Mouse (Mus musculus) heart, postnatal 36 days (tissue): ENCODE data around the gene Hoxd4. TPM values are rescaled to one million over a fixed set of nuclear protein-coding genes. Genes with fewer than 3 reads are reported as not detected.

Experiments
- DNase-seq, 2 experiments: peaks; one replicate each; pipeline ENCODE4 v3.0.0; 2021 to 2022
- intact Hi-C: fragments of 180-260 bp; cut with DNase I; formaldehyde crosslinking; loops from one replicate; pipeline ENCODE4 v1.15.1; 2025
- total RNA-seq, 2 experiments: library from RNA; stranded (reverse); gene quantifications; 2 replicates each; pipeline ENCODE4 v1.2.3; 2021

Gene Hoxd4
- total RNA-seq, 2 experiments from 2014 or later = 0.19 to 0.28 TPM

GRCm38 (mm10) chr2:74691022-74691951 lies 20.4 kb upstream of the Hoxd4 start, which contains the start of gene Hoxd10:
Hoxd10 (plus strand) TSS chr2:74691924.
- intact Hi-C loops = loop anchor here (10.0 kb wide), 1 partner anchor 1416 kb away; the partner anchor contains the start of gene Sp9
- no peak for DNase-seq

DNA sequence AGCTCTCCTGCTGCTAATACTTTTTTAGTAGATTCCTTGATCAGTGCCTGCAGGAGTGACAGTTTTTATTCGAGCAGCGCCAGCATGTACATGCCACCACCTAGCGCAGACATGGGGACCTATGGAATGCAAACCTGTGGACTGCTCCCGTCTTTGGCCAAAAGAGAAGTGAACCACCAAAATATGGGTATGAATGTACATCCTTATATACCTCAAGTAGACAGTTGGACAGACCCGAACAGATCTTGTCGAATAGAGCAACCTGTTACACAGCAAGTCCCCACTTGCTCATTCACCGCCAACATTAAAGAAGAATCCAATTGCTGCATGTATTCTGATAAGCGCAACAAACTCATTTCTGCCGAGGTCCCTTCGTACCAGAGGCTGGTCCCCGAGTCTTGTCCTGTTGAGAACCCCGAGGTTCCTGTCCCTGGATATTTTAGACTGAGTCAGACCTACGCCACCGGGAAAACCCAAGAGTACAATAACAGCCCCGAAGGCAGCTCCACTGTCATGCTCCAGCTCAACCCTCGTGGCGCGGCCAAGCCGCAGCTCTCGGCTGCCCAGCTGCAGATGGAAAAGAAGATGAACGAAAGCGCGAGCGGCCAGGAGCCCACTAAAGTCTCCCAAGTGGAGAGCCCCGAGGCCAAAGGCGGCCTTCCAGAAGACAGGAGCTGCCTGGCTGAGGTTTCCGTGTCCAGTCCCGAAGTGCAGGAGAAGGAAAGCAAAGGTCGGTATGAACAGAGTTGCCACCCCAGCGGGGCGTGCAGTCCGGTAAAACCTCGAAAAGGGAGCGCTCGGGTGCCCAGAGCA lies 19.5 kb upstream of the Hoxd4 start:
- intact Hi-C loops = loop anchor here (10.0 kb wide), 1 partner anchor 1417 kb away; the partner anchor contains the start of gene Sp9
- DNase-seq = no peak

DNA sequence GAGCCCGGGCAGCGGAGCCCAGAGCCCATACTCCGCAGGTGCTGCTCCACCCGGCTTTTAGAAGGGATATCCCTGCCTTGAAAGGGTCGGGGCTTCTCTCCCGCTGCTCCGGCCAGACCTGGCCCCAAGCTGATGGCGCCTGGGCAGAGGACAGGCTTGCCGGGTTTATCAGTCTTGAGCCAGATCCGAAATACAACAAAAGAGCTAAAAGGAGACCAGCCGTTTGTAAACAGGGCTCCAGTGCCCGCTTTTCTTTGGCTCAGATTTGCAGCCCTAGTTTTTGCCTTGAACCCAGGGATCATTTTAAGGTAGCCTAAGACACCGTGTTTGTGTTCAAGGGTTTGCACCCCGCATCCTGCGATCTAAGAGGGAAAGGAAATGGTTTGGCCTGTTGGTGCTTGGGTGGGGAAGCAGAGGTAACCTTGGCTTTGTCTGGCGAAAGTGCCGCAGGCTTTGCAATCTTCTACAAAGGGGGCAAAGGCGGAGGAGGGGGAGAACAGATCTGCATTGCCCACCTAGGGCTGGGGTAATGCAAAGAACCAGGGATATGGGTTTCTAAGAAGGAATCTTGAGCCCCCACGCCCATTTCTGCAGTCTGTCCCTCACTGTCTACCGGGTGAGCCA lies 18.8 kb upstream of the Hoxd4 start:
- intact Hi-C loops = loop anchor here (10.0 kb wide), 1 partner anchor 1418 kb away; the partner anchor contains the start of gene Sp9
- DNase-seq = no peak

DNA sequence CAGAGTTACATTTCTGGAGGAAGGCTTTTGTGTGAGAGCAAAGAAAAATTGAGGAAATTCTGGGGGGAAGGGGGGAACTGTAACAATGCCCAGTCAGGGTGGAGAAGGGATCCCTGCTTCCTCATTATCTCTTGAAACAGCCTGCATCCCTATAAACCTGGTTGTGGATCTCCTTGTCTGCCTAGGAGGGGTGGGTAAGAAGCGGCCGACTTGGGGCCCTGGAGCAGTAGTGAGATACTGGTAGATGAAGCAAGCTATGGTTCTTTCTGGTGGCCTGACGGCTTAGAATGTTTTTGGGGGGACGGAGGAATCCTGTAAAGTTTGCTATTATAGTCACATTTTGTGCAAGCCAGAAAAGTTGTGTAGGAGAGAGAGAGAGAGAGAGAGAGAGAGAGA lies 18.3 kb upstream of the Hoxd4 start:
- intact Hi-C loops = loop anchor here (10.0 kb wide), 1 partner anchor 1419 kb away; the partner anchor contains the start of gene Sp9
- DNase-seq = no peak

DNA sequence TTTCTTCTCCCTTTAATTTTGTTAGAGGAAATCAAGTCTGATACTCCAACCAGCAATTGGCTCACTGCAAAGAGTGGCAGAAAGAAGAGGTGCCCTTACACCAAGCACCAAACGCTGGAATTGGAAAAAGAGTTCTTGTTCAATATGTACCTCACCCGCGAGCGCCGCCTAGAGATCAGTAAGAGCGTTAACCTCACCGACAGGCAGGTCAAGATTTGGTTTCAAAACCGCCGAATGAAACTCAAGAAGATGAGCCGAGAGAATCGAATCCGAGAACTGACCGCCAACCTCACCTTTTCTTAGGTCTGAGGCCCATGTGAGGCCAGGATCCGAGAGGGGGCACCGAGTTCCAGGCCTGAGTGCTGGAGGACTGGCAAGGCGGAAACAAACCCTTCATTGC lies 17.7 kb upstream of the Hoxd4 start:
- DNase-seq = no peak
- intact Hi-C loops = loop anchor here (10.0 kb wide), 1 partner anchor 1419 kb away; the partner anchor contains the start of gene Sp9

DNA sequence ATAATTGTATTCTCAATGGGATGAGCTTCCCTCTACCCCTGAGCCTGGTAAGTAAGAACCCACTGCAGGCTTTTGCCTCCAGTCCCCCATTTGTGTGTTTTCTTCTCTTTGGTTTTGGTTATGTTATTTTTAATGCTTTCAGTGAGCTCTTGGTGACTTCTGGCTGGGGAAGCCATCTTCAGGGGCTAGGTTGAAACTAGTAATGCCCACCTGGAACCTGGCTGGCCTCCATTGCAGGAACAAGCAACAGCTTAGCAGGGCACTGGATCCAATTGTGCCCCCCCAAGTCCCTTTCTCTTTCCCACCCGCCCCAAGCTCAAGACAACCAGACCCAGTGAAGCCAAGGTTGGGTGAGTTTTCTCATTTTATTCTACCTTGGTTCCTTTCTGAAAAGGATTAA lies 16.3 kb upstream of the Hoxd4 start:
- intact Hi-C loops = loop anchor here (10.0 kb wide), 1 partner anchor 1421 kb away; the partner anchor contains the start of gene Sp9
- DNase-seq = no peak

- intact Hi-C loops = loop anchor here (10.0 kb wide), 1 partner anchor 1421 kb away; the partner anchor contains the start of gene Sp9
- no peak for DNase-seq
These were observed 15.8 kb upstream of the Hoxd4 start for GRCm38 (mm10) chr2:74695813-74696430.

DNA sequence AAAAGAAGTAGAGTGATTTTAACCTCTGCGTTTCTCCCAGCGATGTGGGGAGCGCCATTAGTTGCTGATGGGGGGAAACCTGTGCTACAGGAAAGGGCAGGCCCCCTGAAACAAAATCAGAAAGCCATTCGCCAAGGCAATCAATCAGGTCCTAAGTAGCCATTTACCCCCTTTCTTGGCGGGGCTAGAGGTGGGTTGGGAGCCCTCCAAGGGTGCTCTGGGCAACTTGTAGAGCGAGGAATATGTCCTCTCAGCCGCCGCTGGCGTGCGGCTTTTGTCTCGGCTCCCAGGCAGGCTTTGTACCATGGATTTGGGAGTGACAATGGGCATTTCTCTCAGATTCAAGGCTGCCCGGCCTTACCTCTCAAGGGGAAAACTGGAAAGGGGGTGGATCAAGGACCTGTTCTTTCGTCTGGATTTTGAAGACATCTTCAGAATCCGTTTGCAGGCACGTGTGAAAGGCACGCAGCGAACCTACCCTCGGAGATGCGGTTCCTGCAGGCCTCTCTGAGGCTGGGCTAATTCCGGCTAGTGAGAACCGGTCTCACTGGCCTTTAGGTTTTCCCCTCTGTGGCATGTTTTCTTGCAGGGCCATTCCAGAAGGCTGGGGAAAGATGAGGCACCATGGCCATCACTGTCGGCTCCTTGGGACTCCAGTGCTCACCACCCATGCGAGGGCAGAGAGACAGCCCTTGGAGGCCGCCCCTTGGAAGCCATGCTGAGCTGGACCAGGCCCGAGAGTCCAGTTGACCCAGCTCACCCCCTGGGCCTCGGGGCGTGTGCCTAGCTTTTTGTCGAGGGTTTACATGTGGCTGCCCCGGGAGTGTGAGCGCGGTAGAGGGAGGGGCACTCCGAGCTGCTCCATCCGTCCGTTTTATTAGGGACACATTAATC lies 15.0 kb upstream of the Hoxd4 start:
- no peak for DNase-seq
- intact Hi-C loops = loop anchor here (10.0 kb wide), 1 partner anchor 1422 kb away; the partner anchor contains the start of gene Sp9

- DNase-seq = no peak
- intact Hi-C loops = loop anchor here (10.0 kb wide), 1 partner anchor 1423 kb away; the partner anchor contains the start of gene Sp9
These were observed 14.1 kb upstream of the Hoxd4 start, which contains the start of gene Hoxd9 for GRCm38 (mm10) chr2:74697567-74698121. Hoxd9 (plus strand) TSS chr2:74697727.

GRCm38 (mm10) chr2:74698201-74699052 lies 13.3 kb upstream of the Hoxd4 start:
- no peak for DNase-seq
- intact Hi-C loops = loop anchor here (10.0 kb wide), 1 partner anchor 1424 kb away; the partner anchor contains the start of gene Sp9

DNA sequence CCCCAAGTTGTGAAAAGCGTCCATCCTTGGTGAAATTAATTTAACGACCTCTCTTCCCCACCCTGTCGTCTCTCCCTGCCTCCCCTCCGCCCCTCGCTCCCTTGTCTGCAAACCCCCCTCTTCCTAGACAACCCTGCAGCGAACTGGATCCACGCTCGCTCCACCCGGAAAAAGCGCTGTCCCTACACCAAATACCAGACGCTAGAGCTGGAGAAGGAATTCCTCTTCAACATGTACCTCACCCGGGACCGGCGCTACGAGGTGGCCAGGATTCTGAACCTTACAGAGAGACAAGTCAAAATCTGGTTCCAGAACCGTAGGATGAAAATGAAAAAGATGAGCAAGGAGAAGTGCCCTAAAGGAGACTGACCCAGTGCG lies 12.7 kb upstream of the Hoxd4 start:
- no peak for DNase-seq

DNA sequence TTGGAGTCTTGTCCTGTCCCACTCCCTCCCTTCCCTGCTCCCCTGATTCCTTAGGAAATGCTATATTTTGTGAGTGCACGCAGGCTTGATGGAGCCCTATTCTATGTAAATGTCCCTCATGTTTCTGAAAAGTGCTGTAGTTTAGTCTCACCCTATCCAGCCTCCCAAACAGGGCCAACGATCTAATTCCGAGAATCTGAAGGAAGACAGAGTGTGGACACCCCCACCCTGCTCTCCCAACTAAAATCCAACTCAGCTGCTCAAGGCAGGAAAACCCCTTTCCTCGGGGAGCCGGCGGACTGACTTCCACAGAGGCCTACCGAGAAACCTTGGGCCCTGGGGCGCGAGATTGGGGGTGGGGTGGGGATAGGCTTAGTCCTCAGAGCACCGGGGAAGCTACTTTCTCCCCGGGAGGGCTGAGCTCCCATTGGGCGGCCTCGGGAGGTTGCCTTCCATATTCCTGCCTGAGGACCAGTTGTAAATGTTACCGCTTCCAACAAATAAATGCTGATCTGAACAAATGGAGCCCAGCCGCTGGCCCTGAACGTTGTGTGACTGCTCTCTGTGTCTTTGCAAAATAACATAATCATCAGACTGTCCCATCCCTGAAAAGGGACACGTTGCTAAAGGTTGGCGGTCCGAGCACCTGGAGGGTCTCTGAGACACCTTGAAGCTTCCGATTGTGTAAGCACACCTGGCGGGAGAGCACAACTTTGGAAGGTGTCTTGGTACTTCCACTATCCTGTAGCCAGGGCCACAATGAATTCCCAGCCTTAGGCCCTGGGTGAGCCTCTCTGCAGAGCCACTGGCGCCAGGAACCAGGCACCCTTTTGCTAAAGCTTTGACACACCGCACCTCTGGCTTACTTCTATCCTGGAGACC lies 11.8 kb upstream of the Hoxd4 start:
- intact Hi-C loops = loop anchor here (5.0 to 10.0 kb wide), 5 partner anchors 262 to 1425 kb away; partner anchors contain the start of gene Sp9
- DNase-seq = no peak

More for the DNA sequence above, 12.7 kb upstream of the Hoxd4 start:
- intact Hi-C loops = loop anchor here (10.0 kb wide), 1 partner anchor 1424 kb away; the partner anchor contains the start of gene Sp9

DNA sequence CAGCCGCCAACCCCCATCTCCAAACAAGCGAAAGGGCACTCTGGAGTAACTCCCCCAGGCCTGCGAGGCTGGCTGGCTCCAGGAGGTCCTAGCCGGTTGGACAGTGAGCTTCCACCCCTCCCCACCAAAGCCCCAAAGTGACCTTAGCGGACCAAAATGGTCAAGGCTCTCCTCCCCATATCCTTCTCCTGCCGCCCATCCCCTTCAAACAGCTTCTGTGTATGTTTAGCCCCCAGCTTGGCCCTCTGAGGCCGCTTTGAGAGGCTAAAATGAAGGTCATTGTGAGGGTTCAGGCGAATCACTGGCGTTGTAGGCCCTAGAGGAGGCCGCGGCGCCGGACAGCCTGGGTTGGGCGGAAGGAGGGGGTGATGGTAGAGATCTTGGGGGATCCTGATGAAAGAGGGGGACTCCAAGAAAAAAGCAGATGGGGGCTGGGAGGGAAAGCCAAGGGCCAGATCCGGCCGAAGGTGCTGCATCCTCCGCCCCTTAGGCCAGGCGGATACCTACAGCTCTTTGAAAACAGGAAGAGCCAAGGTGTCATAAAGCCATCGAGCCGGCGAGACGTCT lies 11.1 kb upstream of the Hoxd4 start:
- no peak for DNase-seq
- intact Hi-C loops = loop anchor here (5.0 to 10.0 kb wide), 4 partner anchors 262 to 1084 kb away; no protein-coding TSS in a partner anchor

DNA sequence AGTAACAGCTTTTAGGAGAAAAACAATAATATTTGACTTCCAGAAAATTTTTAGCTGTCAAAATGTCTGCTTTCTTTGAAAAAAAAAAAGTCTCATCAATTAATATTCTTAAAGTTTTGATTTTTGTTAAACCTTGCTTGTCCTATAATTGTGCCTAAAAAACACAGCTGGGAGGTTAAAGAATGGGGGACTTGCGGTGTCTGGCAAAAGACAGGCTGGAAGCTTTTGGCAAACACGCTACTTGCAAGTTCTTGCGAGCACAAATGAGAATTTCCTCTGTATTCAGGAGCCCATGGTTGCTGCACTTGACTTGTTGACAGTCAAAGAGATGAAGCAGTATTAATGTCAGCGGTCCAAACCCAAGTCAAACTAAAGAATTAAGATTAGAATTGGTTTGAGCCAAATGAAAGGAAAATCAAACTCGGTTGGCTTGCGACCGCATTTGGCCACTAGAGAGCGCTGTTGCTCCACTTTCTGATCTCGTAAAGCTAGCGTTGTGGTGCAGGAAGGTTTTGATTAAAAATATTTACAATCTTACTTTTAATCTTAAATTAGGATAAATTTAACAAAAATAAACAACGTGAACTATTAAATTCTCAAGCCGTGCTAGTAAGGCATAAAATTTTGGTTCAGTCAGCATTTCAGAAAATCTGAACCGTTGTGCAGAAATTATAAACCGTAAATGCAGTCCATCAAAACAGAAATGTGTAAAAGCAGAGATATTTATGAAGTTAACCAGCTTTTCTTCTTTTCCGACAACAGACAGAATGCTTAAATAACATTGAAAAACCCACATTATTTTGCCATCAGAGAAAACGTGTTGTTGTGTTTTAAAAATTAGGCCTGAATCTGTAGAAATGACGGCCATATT lies 9.5 kb upstream of the Hoxd4 start:
- peak; percentile 83 to 87 for DNase-seq
- intact Hi-C loops = loop anchor here (1.0 to 10.0 kb wide), 8 partner anchors 260 to 1083 kb away; no protein-coding TSS in a partner anchor

DNA sequence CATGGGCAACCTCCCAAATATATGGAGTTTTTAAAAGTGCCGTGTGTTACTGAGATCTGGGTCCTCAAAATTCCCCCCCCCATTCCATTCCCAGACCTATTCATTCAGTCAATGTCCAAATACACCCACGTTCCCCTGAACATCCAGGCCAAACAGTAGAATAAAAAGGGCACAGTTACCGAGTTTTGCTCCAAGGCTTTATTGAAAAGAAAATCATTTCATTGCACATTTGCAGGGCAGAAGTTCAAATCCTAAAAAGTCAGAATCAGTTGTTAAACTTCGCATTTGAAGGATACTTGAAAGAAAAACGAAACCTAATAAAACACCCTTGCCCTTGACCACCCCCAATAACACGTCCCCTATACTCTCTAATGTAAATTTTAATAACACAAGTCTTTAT lies 8.9 kb upstream of the Hoxd4 start:
- intact Hi-C loops = loop anchor here (1.0 to 10.0 kb wide), 8 partner anchors 259 to 1082 kb away; no protein-coding TSS in a partner anchor

More for the DNA sequence above, 8.9 kb upstream of the Hoxd4 start:
- no peak for DNase-seq
